Mouse (Mus musculus) midbrain, embryonic 13.5 days (tissue): ENCODE data around the gene Emg1. TPM values are rescaled to one million over a fixed set of nuclear protein-coding genes. Genes with fewer than 3 reads are reported as not detected.
"Not testable (repeated sequence)": the region's sequence is repeated elsewhere in the genome, so short reads cannot be mapped to it uniquely, and the experiment has no call there.

Source experiments
- ATAC-seq: fragments of 200-750 bp; cut with Nextera tagmentation; 2 replicates; pipeline ENCODE4 v1.8.0; 2017; ENCODE audit warnings: mild to moderate bottlenecking, moderate TSS enrichment, moderate library complexity
- H3K27ac ChIP-seq: fragments of 300-500 bp; sonication (generic); 2 replicates; pipeline ENCODE4 v1.5.1; 2015; ENCODE audit warnings: inconsistent platforms, mild to moderate bottlenecking, moderate library complexity
- H3K27me3 ChIP-seq: fragments of 300-500 bp; sonication (generic); 2 replicates; pipeline ENCODE4 v1.6.1; 2015; ENCODE audit warnings: mild to moderate bottlenecking, inconsistent platforms
- H3K36me3 ChIP-seq: fragments of 300-500 bp; sonication (generic); 2 replicates; pipeline ENCODE4 v1.6.1; 2015; ENCODE audit warnings: mild to moderate bottlenecking, inconsistent platforms
- H3K4me1 ChIP-seq: fragments of 300-500 bp; sonication (generic); replicated peaks from 2 replicates; pipeline ENCODE4 v1.6.1; 2015; ENCODE audit warnings: inconsistent platforms
- H3K4me2 ChIP-seq: fragments of 300-500 bp; sonication (generic); replicated peaks from 2 replicates; pipeline ENCODE4 v1.6.1; 2015; ENCODE audit warnings: moderate library complexity, mild to moderate bottlenecking, inconsistent platforms
- H3K4me3 ChIP-seq: fragments of 300-500 bp; sonication (generic); replicated peaks from 2 replicates; pipeline ENCODE4 v1.5.1; 2015; ENCODE audit warnings: mild to moderate bottlenecking, inconsistent platforms
- H3K9ac ChIP-seq: fragments of 300-500 bp; sonication (generic); replicated peaks from 2 replicates; pipeline ENCODE4 v1.6.1; 2015; ENCODE audit warnings: mild to moderate bottlenecking, inconsistent platforms
- H3K9me3 ChIP-seq: fragments of 300-500 bp; sonication (generic); 2 replicates; pipeline ENCODE4 v1.6.1; 2016; ENCODE audit warnings: mild to moderate bottlenecking, inconsistent platforms
- WGBS: fragments of 180-500 bp; shearing (Covaris S2); methylation state at CpG from one replicate; pipeline ENCODE4 v1.1.7; 2015; 5-methylcytosine and 5-hydroxymethylcytosine counted together
- polyA plus RNA-seq: library from polyadenylated mRNA; unstranded; fragments of >200 nt; fragmentation: Nextera tagmentation; extraction: Ambion mirVana; gene quantifications from 2 replicates; pipeline ENCODE4 v1.2.1, GENCODE M21; 2015

Emg1 gene
- polyA plus RNA-seq, 1 experiment from 2014 or later: 144 TPM

GRCm38 (mm10) chr6:124699962-124700610 lies 11.9 kb downstream of the Emg1 start:
- H3K27ac ChIP-seq: no peak overlapping the region
- no peak overlapping the region for H3K9ac ChIP-seq
- H3K4me2 ChIP-seq: no peak overlapping the region
- 85% methylated on average over 11 of the region's 11 CpGs for WGBS
- H3K4me1 ChIP-seq: 0 out of 2 replicates have a peak, but pooled peaks cover 2% of the 10 kb centered on the region
- peaks cover 65% of the 10 kb centered on the region for H3K36me3 ChIP-seq
- ATAC-seq: no peak; the same call in 1 of the 2 replicates
- H3K9me3 ChIP-seq: no peaks in the 10 kb centered on the region
- H3K27me3 ChIP-seq: no peaks in the 10 kb centered on the region
- no peak overlapping the region for H3K4me3 ChIP-seq

- Histone ChIP-seq H3K4me3 (no peak overlapping the region), H3K4me2 (no peak overlapping the region), H3K9me3 (no peaks in the 10 kb centered on the region), H3K36me3 (peaks cover 57% of the 10 kb centered on the region), H3K27me3 (no peaks in the 10 kb centered on the region), H3K27ac (no peak overlapping the region), H3K9ac (no peak overlapping the region), H3K4me1 (peaks cover 2% of the 10 kb centered on the region; the same call in 1 of the 2 replicates)
- WGBS: 91% methylated on average over 4 of the region's 4 CpGs
- no peak for ATAC-seq
These were observed 12.6 kb downstream of the Emg1 start for GRCm38 (mm10) chr6:124699366-124699765.

- WGBS: 84% methylated on average over 6 of the region's 6 CpGs
- ATAC-seq: no peak
- peaks cover 51% of the 10 kb centered on the region for H3K36me3 ChIP-seq
These were observed 13.2 kb downstream of the Emg1 start for GRCm38 (mm10) chr6:124698751-124699150.

GRCm38 (mm10) chr6:124696441-124697150 lies 15.4 kb downstream of the Emg1 start:
- no peaks in the 10 kb centered on the region for H3K27me3 ChIP-seq
- H3K9ac ChIP-seq: no peak overlapping the region
- H3K4me1 ChIP-seq: peaks cover 5% of the 10 kb centered on the region; the same call in 1 of the 2 replicates
- H3K4me2 ChIP-seq: no peak overlapping the region
- H3K27ac ChIP-seq: no peak overlapping the region
- no peak for ATAC-seq
- 91% methylated on average over 7 of the region's 7 CpGs for WGBS
- peaks cover 30% of the 10 kb centered on the region for H3K36me3 ChIP-seq
- H3K9me3 ChIP-seq: no peaks in the 10 kb centered on the region
- H3K4me3 ChIP-seq: no peak overlapping the region

More at GRCm38 (mm10) chr6:124698751-124699150, 13.2 kb downstream of the Emg1 start:
- Histone ChIP-seq H3K4me3 (no peak overlapping the region), H3K27me3 (no peaks in the 10 kb centered on the region), H3K9ac (no peak overlapping the region), H3K4me2 (no peak overlapping the region), H3K4me1 (peaks cover 5% of the 10 kb centered on the region; the same call in 1 of the 2 replicates), H3K9me3 (no peaks in the 10 kb centered on the region), H3K27ac (no peak overlapping the region)

GRCm38 (mm10) chr6:124694166-124694955 lies 17.6 kb downstream of the Emg1 start:
- Histone ChIP-seq H3K4me3 (no peak overlapping the region), H3K27ac (no peak overlapping the region), H3K9ac (no peak overlapping the region), H3K27me3 (no peaks in the 10 kb centered on the region), H3K9me3 (no peaks in the 10 kb centered on the region), H3K4me1 (peaks cover 5% of the 10 kb centered on the region; the same call in 1 of the 2 replicates), H3K36me3 (peaks cover 7% of the 10 kb centered on the region; the same call in 1 of the 2 replicates), H3K4me2 (no peak overlapping the region)
- 84% methylated on average over 15 of the region's 15 CpGs for WGBS
- peak; percentile 63 for ATAC-seq

- H3K9me3 ChIP-seq: no peaks in the 10 kb centered on the region
- H3K9ac ChIP-seq: no peak overlapping the region
- H3K4me3 ChIP-seq: no peak overlapping the region
- no peak overlapping the region for H3K4me2 ChIP-seq
- 0 out of 2 replicates have a peak, but pooled peaks cover 5% of the 10 kb centered on the region for H3K36me3 ChIP-seq
- no peak for ATAC-seq
- WGBS: 85% methylated on average over 15 of the region's 15 CpGs
- H3K27ac ChIP-seq: no peak overlapping the region
- no peaks in the 10 kb centered on the region for H3K27me3 ChIP-seq
- peaks cover 5% of the 10 kb centered on the region; the same call in 1 of the 2 replicates for H3K4me1 ChIP-seq
These were observed 18.6 kb downstream of the Emg1 start for GRCm38 (mm10) chr6:124693243-124693981.

- H3K27me3 ChIP-seq: no peaks in the 10 kb centered on the region
- no peaks in the 10 kb centered on the region for H3K9me3 ChIP-seq
- no peak overlapping the region for H3K27ac ChIP-seq
- H3K4me1 ChIP-seq: peaks cover 2% of the 10 kb centered on the region; the same call in 1 of the 2 replicates
- ATAC-seq: no peak
- H3K4me3 ChIP-seq: no peak overlapping the region
- no peak overlapping the region for H3K4me2 ChIP-seq
- H3K36me3 ChIP-seq: no peaks in the 10 kb centered on the region
- H3K9ac ChIP-seq: no peak overlapping the region
- 91% methylated on average over 3 of the region's 3 CpGs for WGBS
These were observed 21.5 kb downstream of the Emg1 start for GRCm38 (mm10) chr6:124690517-124690916.

- Histone ChIP-seq H3K4me3 (no peak overlapping the region), H3K27ac (no peak overlapping the region), H3K9me3 (no peaks in the 10 kb centered on the region), H3K4me2 (no peak overlapping the region), H3K4me1 (peaks cover under 1% of the 10 kb centered on the region; the same call in 1 of the 2 replicates), H3K9ac (no peak overlapping the region), H3K36me3 (no peaks in the 10 kb centered on the region), H3K27me3 (no peaks in the 10 kb centered on the region)
- no peak for ATAC-seq
- WGBS: 94% methylated on average over 3 of the region's 3 CpGs
These were observed 23.0 kb downstream of the Emg1 start for GRCm38 (mm10) chr6:124689011-124689410.

GRCm38 (mm10) chr6:124688151-124688758 lies 23.7 kb downstream of the Emg1 start:
- 91% methylated on average over 8 of the region's 8 CpGs for WGBS
- ATAC-seq: no peak

GRCm38 (mm10) chr6:124686644-124687043 lies 25.3 kb downstream of the Emg1 start:
- not testable (repeated sequence) for H3K9me3 ChIP-seq, H3K36me3 ChIP-seq, H3K4me1 ChIP-seq, H3K4me2 ChIP-seq, ATAC-seq, H3K27me3 ChIP-seq, H3K9ac ChIP-seq, H3K27ac ChIP-seq, H3K4me3 ChIP-seq
- WGBS: 82% methylated on average over 1 of the region's 1 CpGs

More at GRCm38 (mm10) chr6:124688151-124688758, 23.7 kb downstream of the Emg1 start:
- H3K9ac ChIP-seq: no peak overlapping the region
- no peaks in the 10 kb centered on the region for H3K36me3 ChIP-seq
- H3K27me3 ChIP-seq: no peaks in the 10 kb centered on the region
- no peaks in the 10 kb centered on the region for H3K4me1 ChIP-seq
- H3K4me3 ChIP-seq: no peak overlapping the region
- H3K9me3 ChIP-seq: no peaks in the 10 kb centered on the region
- H3K27ac ChIP-seq: no peak overlapping the region
- H3K4me2 ChIP-seq: no peak overlapping the region
